Mouse (Mus musculus) cerebellum, adult 2 months (tissue): ENCODE measurements around the gene Sec31b.

ENCODE experiments used
- CTCF ChIP-seq: fragments of 200-500 bp; IDR thresholded peaks from 2 replicates; pipeline ENCODE4 v1.5.1; 2011; ENCODE audit warnings: low read depth, mild to moderate bottlenecking, control low read depth, low read length, moderate library complexity, borderline replicate concordance; ENCODE audit not compliant: insufficient read depth
- POLR2A ChIP-seq: fragments of 200-500 bp; IDR thresholded peaks from 2 replicates; pipeline ENCODE4 v1.6.1; 2011; ENCODE audit warnings: low read length, control low read depth, borderline replicate concordance; ENCODE audit not compliant: insufficient read depth

- TF ChIP-seq CTCF (no peak), POLR2A (no peak)
Observed at GRCm38 (mm10) chr19:44525551-44526205, 20.0 kb downstream of the Sec31b start.
